Mouse (Mus musculus): ENCODE data around the gene Asb10.

Gene Asb10

GRCm38 (mm10) chr5:24495019-24495418 lies 45.8 kb downstream of the Asb10 start:
- no peak for ATAC-seq (ENCODE audit: insufficient number of reproducible peaks, low FRiP score, low TSS enrichment)

GRCm38 (mm10) chr5:24492546-24493285 lies 48.1 kb downstream of the Asb10 start:
- ATAC-seq (ENCODE audit: insufficient number of reproducible peaks, low FRiP score, low TSS enrichment), result no peak

- ATAC-seq (ENCODE audit: insufficient number of reproducible peaks, low FRiP score, low TSS enrichment), result no peak
These were observed 50.3 kb downstream of the Asb10 start for GRCm38 (mm10) chr5:24490413-24490920.

- no peak for ATAC-seq (ENCODE audit: insufficient number of reproducible peaks, low FRiP score, low TSS enrichment)
These were observed 54.0 kb downstream of the Asb10 start for GRCm38 (mm10) chr5:24486738-24487137.

GRCm38 (mm10) chr5:24486097-24486496 lies 54.7 kb downstream of the Asb10 start:
- peak; percentile 26 for ATAC-seq (ENCODE audit: insufficient number of reproducible peaks, low FRiP score, low TSS enrichment)

GRCm38 (mm10) chr5:24484963-24485362 lies 55.8 kb downstream of the Asb10 start:
- no peak for ATAC-seq (ENCODE audit: insufficient number of reproducible peaks, low FRiP score, low TSS enrichment)

GRCm38 (mm10) chr5:24483326-24483725 lies 57.5 kb downstream of the Asb10 start:
- 0 out of 2 replicates have a peak, but pooled peaks have one; percentile 15 for ATAC-seq (ENCODE audit: insufficient number of reproducible peaks, low FRiP score, low TSS enrichment)
